Mouse (Mus musculus) urinary bladder, postnatal 10 days (tissue): ENCODE measurements around the gene Phf20.

ENCODE experiments used
- DNase-seq: peaks from one replicate; pipeline ENCODE4 v3.0.0; 2022; ENCODE audit warnings: low spot score

Gene Phf20

DNA sequence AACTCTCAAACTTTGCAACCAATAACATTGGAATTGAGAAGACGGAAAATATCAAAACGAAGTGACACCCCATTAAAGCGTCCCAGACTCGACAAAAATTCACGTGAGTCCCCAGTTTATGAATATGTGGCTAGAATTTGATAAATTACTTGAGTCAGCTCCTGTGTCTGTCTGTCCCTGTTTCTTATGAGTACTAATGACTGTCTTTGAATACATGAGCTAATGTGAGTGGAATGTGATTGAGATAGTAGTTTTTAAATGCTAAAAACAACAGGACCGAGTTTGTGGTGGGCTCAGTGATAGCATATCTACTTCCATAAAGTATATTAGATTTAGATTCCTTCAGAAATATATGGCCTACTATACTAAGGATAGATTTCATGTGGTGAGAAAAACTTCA is 76.3 kb downstream of the Phf20 start:
- DNase-seq, result no peak

DNA sequence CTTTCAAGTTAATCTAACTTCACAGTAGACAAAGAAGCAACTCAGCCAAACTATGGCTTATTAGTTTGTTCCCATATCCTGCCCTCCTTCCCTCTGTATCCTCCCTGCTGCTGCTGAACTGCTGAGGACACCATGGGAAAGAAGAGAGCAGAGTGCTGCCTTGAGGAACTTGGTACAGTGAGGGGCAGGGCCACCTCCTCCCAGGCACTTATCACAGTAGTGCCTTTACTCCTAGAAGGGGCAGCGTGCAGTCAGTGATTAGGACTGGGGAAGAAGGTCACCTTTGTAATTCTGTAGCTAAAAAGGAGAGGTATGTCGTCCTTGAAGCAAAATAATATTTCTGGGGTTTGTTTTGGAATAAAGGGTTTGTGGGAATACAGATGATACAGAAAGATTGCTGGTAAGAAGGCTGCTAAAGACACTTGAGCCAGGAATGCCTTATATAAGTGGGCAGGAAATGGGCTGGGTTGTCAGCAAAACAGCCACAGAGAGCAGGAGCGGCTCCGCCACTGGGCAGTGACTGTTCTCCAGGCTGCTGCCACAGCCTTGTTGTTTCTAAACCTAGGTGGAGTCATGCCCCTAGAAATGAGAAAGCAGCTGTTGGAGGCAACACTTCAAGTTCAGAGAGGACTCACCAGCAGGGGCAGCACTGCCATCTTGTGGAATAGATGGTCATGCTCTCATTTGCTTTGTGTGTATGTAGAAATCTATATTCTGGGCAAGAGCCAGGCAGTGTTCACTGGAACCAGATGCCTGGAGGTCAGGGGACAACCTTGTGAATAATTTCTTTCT is 82.2 kb downstream of the Phf20 start:
- peak; percentile 16 for DNase-seq

DNA sequence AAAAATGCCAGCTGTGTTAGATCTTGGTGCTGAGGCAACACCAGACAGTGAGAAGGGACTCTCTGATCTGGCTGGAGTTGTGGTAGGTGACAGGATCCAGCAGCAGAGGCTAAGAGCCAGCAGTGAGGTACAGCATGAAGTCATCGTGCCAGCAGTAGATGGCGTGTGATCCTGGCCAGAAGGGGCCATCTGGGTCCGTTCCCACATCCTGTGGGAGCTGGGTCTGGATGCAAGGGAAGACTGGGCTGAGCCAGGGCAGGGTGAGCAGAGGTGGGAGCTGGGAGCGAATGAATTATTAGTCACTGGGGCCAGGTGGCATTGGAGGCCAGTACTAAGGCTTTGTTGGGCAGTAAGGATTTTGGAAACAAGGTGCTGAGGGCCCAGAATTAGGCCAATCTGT is 85.0 kb downstream of the Phf20 start:
- no peak for DNase-seq

DNA sequence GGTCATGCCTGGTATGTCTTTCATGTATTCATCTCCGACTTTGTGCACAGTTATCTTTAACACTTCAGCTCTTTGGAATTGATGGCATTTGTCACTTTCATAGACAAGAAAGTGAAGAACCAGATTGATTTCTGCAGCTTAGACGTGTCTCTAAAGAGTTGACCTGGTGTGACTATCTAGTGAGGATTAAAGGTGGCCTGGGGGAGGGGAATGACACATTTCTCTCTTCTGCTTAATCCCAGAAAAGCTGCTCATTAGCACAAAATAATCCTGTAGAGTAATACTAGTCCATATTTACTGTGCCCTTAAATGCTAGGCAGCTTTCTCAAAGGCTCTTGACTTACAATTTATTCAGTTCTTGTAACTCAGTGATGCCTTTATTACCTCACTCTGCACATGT is 88.9 kb downstream of the Phf20 start:
- no peak for DNase-seq

DNA sequence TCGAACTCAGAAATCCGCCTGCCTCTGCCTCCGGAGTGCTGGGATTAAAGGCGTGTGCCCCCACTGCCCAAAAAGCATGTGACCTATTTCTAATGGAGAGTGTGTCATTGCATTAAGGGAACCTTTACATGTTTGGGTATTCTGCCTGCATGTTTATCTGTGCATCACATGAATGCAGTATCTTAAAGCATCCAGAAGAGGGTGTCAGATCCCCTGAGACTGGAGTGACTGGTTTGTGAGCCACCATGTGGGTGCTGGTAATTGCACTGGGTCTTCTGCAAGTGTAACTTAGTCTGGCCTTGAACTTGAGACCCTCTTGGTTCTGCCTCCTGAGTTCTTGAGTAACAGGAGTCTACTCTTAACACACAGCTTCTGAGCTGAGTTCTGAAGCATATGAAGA is 90.5 kb downstream of the Phf20 start:
- no peak for DNase-seq

DNA sequence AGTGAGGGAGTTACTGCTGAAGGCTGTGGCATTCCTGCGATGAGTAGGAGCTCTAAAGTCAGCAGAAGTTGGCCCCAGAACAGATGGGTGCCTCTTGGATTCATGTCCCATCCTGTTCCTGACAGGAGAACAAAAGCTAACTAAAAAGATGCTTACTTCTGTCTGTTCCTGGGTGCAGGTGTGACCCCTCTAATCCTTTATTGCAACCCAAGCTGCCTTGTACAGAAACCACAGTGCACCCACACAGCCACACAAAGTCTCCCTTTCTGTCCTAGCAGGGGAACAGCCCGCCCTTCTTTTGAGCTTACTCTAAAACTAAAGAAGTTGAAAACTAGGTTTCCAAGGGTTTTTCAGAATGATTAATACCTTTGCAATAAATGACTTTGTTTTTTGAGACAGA is 92.0 kb downstream of the Phf20 start:
- no peak for DNase-seq

DNA sequence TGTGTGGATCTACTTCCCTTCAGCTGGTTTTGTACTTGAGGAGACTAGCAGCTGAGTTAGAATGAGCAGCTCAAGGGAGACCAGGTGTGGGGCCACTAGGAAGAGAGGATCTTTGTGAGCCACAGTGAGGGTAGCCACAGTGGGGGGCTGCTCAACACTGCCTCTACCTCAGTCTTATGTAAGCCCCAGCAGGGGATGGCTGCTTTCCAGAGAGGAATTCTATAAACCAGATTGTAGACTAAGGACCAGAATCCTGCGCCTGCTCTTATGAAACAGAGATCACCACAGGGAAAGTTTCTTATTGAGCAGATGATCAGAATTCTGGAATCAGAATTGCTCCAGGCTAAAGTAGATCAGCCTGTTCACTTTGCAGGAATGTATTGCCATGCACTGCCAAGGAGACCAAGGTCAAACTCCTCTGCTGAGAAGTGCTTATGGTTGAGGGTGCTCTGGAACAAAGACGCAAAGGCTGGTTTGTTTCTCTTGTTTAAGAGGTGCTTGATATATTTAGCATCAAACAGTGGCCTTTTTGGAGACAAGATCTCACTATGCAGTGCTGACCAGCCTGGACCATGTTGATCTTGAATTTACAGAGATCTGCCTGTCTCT is 93.4 kb downstream of the Phf20 start:
- DNase-seq, result no peak

DNA sequence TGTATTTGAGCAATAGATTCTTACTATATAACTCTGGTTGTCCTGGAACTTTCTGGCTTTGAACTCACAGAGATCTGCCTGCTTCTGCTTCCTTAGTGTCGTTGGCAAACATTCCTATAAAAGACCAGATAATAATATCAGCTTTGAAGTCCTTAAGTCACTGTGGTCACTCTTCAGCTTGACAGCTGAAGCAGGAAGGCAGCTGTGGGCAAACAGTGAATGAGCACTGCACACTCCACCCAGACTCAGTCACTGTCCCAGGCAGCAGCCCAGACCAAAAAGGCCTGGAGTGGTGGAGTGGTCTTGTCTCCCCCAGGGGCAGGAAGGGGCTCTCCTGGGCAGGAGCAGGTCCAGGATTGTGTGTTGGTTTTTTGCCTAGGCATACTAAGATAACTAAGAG is 95.7 kb downstream of the Phf20 start:
- DNase-seq, result no peak

DNA sequence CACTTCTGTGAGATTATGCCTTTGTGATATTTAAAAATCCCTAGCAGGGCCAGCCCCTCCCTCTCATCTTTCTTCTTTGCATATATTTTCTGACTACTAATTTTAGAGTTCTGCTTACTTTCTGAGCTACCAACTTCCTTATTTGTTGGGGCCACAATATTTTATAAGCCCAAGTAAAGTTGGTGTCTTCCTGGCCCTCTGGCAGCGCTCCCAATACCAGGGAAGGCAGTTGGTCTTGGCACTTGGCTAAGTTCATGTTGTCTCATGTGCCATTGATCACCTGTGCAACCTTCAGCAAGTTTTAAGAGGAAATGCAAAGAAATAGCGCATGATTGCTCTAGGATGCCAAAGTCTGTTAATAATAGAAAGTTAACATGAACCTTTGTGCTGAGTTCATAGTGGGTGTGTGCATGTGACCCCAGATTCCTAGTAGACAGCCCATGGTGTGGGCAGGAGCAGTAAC is 99.4 kb downstream of the Phf20 start:
- no peak for DNase-seq

DNA sequence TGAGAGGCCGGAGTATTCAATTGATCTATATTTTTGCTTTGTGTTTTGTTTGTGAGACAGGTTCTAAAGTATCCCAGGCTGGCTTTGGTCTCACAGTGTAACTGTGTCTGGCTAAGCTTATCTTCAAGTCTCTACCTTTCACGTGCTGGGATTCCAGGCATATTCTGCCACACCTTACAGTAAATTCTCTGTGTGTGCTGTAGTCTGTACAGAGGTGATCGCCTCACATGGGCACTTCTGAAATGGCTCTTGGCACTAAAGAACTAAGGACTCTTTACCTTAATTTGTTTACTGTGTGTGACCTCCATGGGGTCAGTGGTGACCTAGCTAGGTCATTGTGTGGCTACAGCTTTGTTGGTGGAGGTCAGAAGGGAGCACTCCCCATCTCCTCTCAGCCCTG is 99.9 kb downstream of the Phf20 start:
- DNase-seq, result no peak

DNA sequence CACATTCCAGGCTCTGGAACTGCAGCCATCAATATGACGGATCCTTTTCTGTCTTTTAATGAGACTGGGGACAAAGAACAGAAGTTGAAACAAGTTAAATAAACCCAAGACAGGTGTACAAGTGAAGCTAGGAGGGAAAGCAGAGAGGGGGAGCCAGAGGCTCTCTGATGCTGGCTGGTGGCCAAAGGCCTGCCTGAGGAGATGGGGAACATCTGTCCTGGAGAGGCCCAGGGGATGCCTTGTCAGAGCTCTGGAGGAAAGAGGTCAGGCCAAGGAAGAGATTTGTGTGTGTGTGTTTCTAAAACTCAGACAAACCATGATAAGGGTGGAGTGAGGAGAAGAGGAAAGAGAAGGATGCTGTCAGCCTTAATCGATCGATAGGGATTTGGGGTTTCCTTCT is 101.4 kb downstream of the Phf20 start:
- DNase-seq, result no peak

DNA sequence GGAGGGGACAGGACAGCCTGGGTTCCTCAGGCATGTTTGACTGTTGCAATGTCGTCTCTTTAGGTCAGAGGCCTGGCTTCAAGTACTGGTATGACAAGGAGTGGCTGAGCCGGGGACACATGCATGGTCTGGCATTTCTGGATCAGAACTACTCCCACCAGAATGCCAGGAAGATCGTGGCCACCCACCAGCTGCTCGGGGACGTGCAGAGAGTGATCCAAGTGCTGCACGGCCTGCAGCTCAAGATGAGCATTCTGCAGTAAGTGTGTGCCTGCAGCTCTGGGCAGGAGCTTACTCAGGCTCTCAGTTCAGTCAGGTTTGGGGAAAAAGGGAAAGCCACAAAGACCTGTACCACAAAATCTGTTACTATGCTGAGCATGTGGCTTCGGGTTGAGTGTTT is 102.2 kb downstream of the Phf20 start:
- no peak for DNase-seq

DNA sequence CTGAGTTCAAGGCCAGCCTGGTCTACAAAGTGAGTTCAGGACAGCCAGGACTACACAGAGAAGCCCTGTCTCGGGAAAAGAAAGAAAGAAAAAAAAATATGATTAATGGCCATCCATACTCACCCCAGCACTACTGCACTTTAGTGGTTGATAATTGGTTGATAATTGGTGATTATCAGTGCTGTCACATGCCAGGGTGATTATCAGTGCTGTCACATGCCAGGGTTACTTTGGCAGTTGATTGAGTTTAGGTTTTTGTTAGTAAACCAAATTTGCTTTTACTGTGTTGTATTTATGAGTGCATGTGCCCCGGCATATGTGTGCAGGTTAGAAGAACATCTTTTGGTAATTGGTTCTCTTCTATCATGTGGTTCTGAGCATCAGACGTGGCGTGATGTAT is 105.8 kb downstream of the Phf20 start:
- DNase-seq, result no peak

DNA sequence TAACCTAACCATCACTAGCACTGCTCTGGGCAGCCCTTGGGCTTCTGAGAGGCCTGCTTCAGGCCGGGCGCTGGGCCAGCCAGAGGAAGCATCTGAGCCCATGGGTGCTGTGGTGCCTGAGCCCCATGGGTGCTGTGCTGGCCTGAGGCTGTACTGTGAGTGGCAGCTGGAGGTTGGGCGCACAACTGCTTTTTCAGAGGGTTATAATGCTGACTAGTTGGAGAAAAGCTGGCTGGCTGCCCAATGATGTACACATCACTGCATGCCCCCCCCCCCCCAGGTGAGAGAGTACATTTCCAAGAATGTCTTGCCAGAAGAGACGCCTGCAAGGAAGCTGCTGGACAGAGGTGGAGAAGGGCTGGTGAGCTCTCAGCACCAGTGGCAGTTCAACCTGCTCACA is 108.1 kb downstream of the Phf20 start:
- DNase-seq, result no peak

DNA sequence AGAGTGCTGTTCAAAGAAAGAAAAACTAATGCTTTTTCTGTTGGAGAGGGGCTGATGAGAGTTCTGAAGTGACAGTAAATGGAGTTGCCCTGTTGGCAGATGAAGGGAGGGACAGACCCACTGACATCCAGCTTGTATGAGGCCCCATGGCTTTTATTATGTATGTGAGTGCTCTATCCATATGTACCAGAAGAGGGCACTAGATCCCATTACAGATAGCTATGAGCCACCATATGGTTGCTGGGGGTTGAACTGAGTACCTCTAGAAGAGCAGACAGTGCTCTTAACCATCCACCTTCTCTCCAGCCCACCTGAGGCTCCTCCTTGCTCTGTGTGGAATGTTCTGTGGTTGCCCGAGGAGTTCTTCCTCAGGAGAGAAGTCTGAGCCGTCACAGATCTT is 109.6 kb downstream of the Phf20 start:
- DNase-seq, result no peak

DNA sequence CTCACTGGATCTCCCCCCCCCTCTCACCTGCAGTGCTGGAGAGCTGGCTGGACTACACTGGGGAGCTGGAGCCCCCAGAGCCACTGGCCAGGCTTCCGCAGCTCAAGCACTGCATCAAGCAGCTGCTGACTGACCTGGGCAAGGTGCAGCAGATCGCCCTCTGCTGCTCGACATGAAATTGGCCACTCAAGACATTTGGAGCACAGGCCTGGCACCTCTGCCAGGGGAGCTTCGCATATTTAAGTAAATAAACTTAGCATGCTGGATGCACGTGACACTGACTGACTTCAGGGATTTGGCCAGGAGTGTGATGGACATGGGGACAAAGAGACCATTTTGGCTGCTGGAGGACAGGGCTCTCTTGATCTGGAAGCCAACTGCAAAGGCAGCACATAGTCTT is 111.0 kb downstream of the Phf20 start:
- no peak for DNase-seq

DNA sequence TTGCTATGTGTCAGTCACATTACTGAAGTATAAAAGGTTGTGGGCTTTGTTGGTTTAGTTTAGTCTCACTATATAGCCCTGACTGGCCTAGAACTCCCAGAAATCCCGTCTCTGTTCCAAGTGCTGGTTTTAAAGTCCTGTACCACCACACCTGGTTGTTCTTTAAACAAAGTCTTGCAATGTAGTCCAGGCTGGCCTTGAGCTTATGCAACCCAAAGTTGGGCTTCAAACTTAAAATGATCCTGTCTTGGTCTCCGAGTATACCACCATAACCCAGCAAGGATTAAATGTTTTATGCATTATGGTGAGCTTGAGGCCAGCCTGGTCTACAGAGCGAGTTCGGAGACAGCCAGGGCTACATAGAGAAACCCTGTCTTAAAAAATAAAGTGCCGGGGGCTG is 113.7 kb downstream of the Phf20 start:
- DNase-seq, result no peak

DNA sequence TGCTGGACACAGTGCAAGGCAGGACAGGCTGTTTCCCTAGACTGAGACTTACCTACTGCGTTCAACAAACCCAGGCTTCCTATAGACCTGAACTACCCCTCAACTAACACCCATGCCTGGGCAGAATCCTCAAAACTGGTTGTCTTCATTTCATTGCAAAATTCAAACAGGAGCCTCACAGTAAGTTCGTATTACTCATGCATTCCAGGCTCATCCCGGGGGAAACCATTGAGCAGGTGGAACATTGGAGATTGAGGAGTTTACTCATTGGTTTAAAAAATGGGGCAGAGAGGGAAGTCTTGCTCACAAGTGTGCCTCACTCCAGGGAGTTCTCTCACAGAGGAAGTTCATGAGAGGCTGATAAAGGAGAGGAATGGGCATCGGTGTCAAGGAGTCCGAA is 114.2 kb downstream of the Phf20 start:
- no peak for DNase-seq

DNA sequence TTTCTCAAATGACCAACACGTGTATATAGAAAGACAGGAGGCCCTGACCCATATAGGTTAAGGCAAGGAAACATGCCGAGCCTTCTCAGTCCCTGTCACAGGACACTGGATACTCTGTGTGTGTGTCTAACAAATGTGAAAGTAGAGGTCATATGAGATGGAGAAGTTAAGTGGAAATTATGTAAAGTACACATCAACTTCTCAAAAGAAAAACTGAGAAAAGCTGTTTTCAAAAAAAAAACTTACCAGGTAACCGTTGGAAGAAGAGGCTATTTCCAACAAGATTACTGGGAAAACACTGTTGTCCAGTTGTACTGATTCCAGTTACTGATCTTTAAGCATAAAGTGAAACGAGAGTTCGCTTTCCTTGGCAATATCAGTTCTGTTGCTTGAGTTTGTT is 114.7 kb downstream of the Phf20 start:
- no peak for DNase-seq

DNA sequence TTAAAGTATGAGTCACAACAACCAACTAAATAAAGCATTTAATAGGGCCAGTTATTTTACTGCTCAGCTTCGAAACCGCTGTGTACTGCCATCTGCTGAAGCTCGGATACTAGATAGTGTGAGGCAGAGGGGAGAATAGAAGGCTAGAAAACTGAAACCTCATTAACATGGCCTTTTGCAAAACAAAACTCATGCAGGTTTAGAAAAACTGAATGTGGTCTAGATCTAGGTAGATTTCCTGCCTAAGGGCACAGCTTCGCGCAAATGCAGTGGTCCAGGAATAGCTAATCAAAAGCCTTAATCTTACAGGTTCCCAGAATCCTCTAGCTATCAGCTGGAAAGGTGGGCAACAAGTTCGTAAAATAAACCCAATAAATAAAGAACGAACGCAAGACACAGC is 115.2 kb downstream of the Phf20 start:
- DNase-seq, result no peak

DNA sequence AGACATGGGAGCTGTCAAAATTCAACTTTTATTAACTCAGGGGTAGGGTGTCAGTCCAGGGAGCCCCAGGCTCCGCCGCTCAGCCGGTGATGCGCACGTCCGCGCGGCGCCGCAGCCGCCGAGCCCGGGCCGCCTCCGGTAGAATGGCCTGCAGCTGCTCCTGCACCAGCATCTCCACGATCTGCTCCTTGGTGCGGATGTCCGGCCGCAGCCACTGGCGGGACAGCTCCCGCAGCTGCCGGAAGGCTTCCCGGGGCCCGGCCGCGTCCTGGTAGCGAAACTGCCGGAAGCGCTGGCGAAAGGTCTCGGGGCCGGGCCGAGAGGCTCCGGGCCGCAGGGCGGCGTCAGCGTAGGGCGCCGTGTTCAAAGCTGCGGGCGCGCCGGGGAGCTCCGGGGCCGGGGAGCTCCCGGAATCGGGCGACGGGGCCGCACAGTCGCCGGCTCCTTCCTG is 115.6 kb downstream of the Phf20 start:
- no peak for DNase-seq

DNA sequence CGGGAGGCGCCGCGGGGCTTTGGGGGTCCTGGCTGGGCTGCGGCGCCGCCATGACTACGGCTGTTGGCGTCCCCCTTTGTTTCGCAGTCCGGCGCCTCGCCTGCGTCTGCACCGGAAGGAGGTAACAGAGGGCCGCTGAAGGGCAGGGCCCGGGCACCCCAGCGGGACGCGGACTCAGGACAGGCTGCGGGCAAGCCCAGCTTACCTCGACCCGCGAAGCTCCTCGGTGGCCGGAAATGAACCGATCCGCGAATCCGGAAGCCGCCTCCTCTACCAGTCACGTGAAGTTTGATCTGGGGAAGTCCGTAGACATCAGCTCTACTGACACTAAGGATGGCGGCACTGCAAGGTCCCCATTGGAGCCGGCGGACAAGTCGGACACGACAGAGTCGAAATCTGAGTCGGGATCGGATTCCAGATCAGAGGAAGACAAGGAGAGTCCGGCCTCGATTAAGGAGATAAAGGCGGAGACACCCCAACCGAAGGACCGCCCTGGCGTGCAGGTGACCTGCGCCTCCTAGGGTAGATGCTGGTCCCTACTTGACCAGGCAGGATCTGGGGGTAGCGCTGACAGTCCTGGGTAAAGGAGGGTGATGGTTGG is 116.1 kb downstream of the Phf20 start, which contains the start of the genes Cnbd2 and Scand1:
Gene Cnbd2, plus strand, starts transcription at position 3 of the 601 bp plus-strand sequence.
Gene Scand1, minus strand, starts transcription at position 408 of the 601 bp plus-strand sequence.
- DNase-seq, result peak; percentile 36

DNA sequence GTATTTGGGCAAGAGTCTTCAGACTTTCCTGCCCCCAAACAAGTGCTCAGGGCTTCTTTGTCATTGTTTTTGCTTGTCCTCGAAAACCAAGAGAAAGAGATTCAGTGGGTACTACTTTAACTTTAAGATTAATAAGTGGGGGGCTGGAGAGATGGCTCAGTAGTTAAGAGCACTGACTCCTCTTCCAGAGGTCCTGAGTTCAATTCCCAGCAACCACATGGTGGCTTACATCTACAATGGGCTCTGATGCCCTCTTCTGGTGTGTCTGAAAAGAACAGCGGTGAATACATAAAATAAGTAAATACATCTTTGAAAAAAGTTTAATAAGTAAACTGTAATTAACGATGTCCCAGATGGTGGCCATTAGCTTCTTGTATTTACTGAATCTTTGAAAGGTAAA is 116.9 kb downstream of the Phf20 start:
- no peak for DNase-seq
